Mouse (Mus musculus): ENCODE data around the gene Isca1.

- TF ChIP-seq CTCF (IDR thresholded peaks at IDR 0.05; ENCODE audit: control insufficient read depth, insufficient read depth, low read length) (no peak), POLR2A (IDR thresholded peaks at IDR 0.05; ENCODE audit: borderline replicate concordance, control insufficient read depth, low read depth, low read length) (no peak)
Observed at GRCm38 (mm10) chr13:59719475-59719874, 50.1 kb downstream of the Isca1 start.
